Mouse (Mus musculus): Measurements from ENCODE around the gene 1600014C23Rik. TPM values are rescaled to one million over a fixed set of nuclear protein-coding genes. Genes with fewer than 3 reads are reported as not detected.

1600014C23Rik gene
- polyA plus RNA-seq, 1 experiment from 2014 or later, result not detected

Other genes with a start within 250 kb of the 1600014C23Rik start
- 22.8 and 23.0 TPM in 2 replicates for gene Aars2, start 227.0 kb downstream of the 1600014C23Rik start, polyA plus RNA-seq (2015; fragmentation: Nextera tagmentation; extraction: Ambion mirVana)
- 0.80 and 1.0 TPM in 2 replicates for gene Tcte1, start 210.4 kb downstream of the 1600014C23Rik start, polyA plus RNA-seq (2015; fragmentation: Nextera tagmentation; extraction: Ambion mirVana)
- gene Tmem151b, start 184.2 kb downstream of the 1600014C23Rik start, polyA plus RNA-seq (2015; fragmentation: Nextera tagmentation; extraction: Ambion mirVana), result 10.0 and 10.5 TPM in 2 replicates
- gene Nfkbie, start 178.1 kb downstream of the 1600014C23Rik start, polyA plus RNA-seq (2015; fragmentation: Nextera tagmentation; extraction: Ambion mirVana), result 6.2 and 6.3 TPM in 2 replicates
- 114 and 127 TPM in 2 replicates for gene Slc35b2, start 170.0 kb downstream of the 1600014C23Rik start, polyA plus RNA-seq (2015; fragmentation: Nextera tagmentation; extraction: Ambion mirVana)
- gene Hsp90ab1, start 160.6 kb downstream of the 1600014C23Rik start, polyA plus RNA-seq (2015; fragmentation: Nextera tagmentation; extraction: Ambion mirVana), result 1,635 and 1,682 TPM in 2 replicates
- gene Slc29a1, start 134.2 kb downstream of the 1600014C23Rik start, polyA plus RNA-seq (2015; fragmentation: Nextera tagmentation; extraction: Ambion mirVana), result 74.0 and 83.4 TPM in 2 replicates
- 26.5 and 26.7 TPM in 2 replicates for gene Mymx, start 131.7 kb downstream of the 1600014C23Rik start, polyA plus RNA-seq (2015; fragmentation: Nextera tagmentation; extraction: Ambion mirVana)
- gene Capn11, start 74.5 kb downstream of the 1600014C23Rik start, polyA plus RNA-seq (2015; fragmentation: Nextera tagmentation; extraction: Ambion mirVana), result 0.26 and 0.42 TPM in 2 replicates
- gene Mrpl14, start 47.5 kb downstream of the 1600014C23Rik start, polyA plus RNA-seq (2015; fragmentation: Nextera tagmentation; extraction: Ambion mirVana), result 136 and 140 TPM in 2 replicates
- 33.1 and 36.7 TPM in 2 replicates for gene Tmem63b, start 46.9 kb downstream of the 1600014C23Rik start, polyA plus RNA-seq (2015; fragmentation: Nextera tagmentation; extraction: Ambion mirVana)